In genomic region chr13:6891458-6892076, GRCm38 (mm10) we compare ENCODE assay signal across 22 mouse cellular contexts.
DNase-seq lines count a peak whose midpoint lies in the region; ATAC-seq and TF ChIP-seq lines count a peak whose summit lies in the region.
"Had no signal": no experiment of that assay in that cellular context is flagged by ENCODE, and none has a peak within 500 bp of the region (broad histone marks: within the 10 kb centered on the region; RNA-seq: fewer than 3 reads in every experiment).

No protein-coding gene starts in this region.

- H3K27ac ChIP-seq in intestine, embryonic 15.5 days = no peak overlapping the region
- H3K27ac ChIP-seq in intestine, postnatal 0 days (ENCODE audit: low read depth, low read length) = no peak overlapping the region
- H3K27ac ChIP-seq in MEL (ENCODE audit: control insufficient read depth, low read depth, low read length) = peak overlapping the region; percentile 19; the same call in 1 of the 2 replicates
- H3K27ac ChIP-seq: embryonic facial prominence, embryonic 12.5 days; heart, embryonic 13.5 days; liver, embryonic 12.5 days; lung, embryonic 15.5 days; stomach, embryonic 15.5 days had no signal

- H3K9ac ChIP-seq in intestine, embryonic 15.5 days = no peak overlapping the region
- no peak overlapping the region for H3K9ac ChIP-seq in intestine, postnatal 0 days (ENCODE audit: low read depth, low read length)
- H3K9ac ChIP-seq in MEL (ENCODE audit: control insufficient read depth, low read depth, low read length, poor library complexity, severe bottlenecking) = no peak overlapping the region
- H3K9ac ChIP-seq: embryonic facial prominence, embryonic 12.5 days; forebrain, postnatal 0 days; heart, embryonic 13.5 days; liver, embryonic 12.5 days; lung, embryonic 15.5 days; stomach, embryonic 15.5 days had no signal

- no peak for TF ChIP-seq POLR2A in MEL (IDR thresholded peaks at IDR 0.05; ENCODE audit: control insufficient read depth in 1 of 2, insufficient read depth in 1 of 2, low read depth in 1 of 2, low read length in 2 of 2, poor library complexity in 1 of 2)

- intact Hi-C loops in gastrocnemius, postnatal 14 days (cut with DNase I; ENCODE audit: low total_unique reads) = no loop called here
- intact Hi-C loops in heart, postnatal 10 days (cut with DNase I) = no loop called here

- H3K9me3 ChIP-seq in intestine, embryonic 15.5 days = no peaks in the 10 kb centered on the region
- H3K9me3 ChIP-seq in intestine, postnatal 0 days (ENCODE audit: control insufficient read depth) = no peaks in the 10 kb centered on the region
- no peaks in the 10 kb centered on the region for H3K9me3 ChIP-seq in MEL (replicated peaks; ENCODE audit: insufficient read depth, low read length)
- H3K9me3 ChIP-seq: embryonic facial prominence, embryonic 12.5 days; heart, embryonic 13.5 days; liver, embryonic 12.5 days; lung, embryonic 15.5 days; stomach, embryonic 15.5 days had no signal

- ATAC-seq in intestine, embryonic 15.5 days = peak; percentile 45; the same call in 1 of the 2 replicates
- ATAC-seq in intestine, postnatal 0 days = no peak
- ATAC-seq in megakaryocyte-erythroid progenitor cell, adult 5-6 weeks (replicated peaks; ENCODE audit: low FRiP score, low TSS enrichment, poor library complexity, severe bottlenecking) = peak; percentile 86
- no peak for ATAC-seq in inflammation-experienced regulatory T-cells, adult 6 months
- ATAC-seq: activated CD4-positive, CD25-positive, alpha-beta regulatory T cell, adult 4 months; forebrain, postnatal 0 days; liver, embryonic 12.5 days had no signal

- H3K4me2 ChIP-seq in intestine, embryonic 15.5 days (replicated peaks) = no peak overlapping the region
- no peak overlapping the region for H3K4me2 ChIP-seq in intestine, postnatal 0 days (replicated peaks; ENCODE audit: low read depth)
- H3K4me2 ChIP-seq: embryonic facial prominence, embryonic 12.5 days; heart, embryonic 13.5 days; liver, embryonic 12.5 days; lung, embryonic 15.5 days; stomach, embryonic 15.5 days had no signal

- no peaks in the 10 kb centered on the region for H3K27me3 ChIP-seq in intestine, embryonic 15.5 days (replicated peaks)
- no peaks in the 10 kb centered on the region for H3K27me3 ChIP-seq in intestine, postnatal 0 days (replicated peaks; ENCODE audit: control insufficient read depth, insufficient read depth, low read length)
- no peaks in the 10 kb centered on the region for H3K27me3 ChIP-seq in MEL (ENCODE audit: control insufficient read depth in 1 of 2, insufficient read depth in 2 of 2, low read length in 2 of 2)
- H3K27me3 ChIP-seq: embryonic facial prominence, embryonic 12.5 days; heart, embryonic 13.5 days; liver, embryonic 12.5 days; lung, embryonic 15.5 days; stomach, embryonic 15.5 days had no signal

- WGBS in intestine, embryonic 15.5 days = 47% methylated on average over 5 of the region's 5 CpGs
- WGBS in intestine, postnatal 0 days = 39% methylated on average over 5 of the region's 5 CpGs

- peak; percentile 19 for DNase-seq in MEL (ENCODE audit: low read depth, low spot score)
- peak; percentile 71 for DNase-seq in embryo, embryonic 10 days (ENCODE audit: low spot score)
- DNase-seq in gastrocnemius, postnatal 14 days = no peak
- no peak for DNase-seq in heart, postnatal 10 days
- DNase-seq: adrenal gland, postnatal 36 days; B cell, adult 2 months; cerebellum, adult 9-11 months; forebrain, postnatal 0 days; heart, adult 11 months; kidney, adult 8-10 months; spleen, adult 18-20 months; thymus, postnatal 14 days had no signal

- no peak for TF ChIP-seq EP300 in MEL (IDR thresholded peaks at IDR 0.05; ENCODE audit: low read depth in 1 of 2, low read length in 2 of 2)

- no peak overlapping the region for H3K4me3 ChIP-seq in intestine, embryonic 15.5 days (replicated peaks)
- no peak overlapping the region for H3K4me3 ChIP-seq in intestine, postnatal 0 days (ENCODE audit: low read depth, low read length)
- H3K4me3 ChIP-seq in MEL (ENCODE audit: control insufficient read depth in 1 of 2, insufficient read depth in 1 of 2, low read depth in 2 of 2, low read length in 2 of 2) = no peak overlapping the region
- H3K4me3 ChIP-seq: embryonic facial prominence, embryonic 12.5 days; heart, embryonic 13.5 days; liver, embryonic 12.5 days; lung, embryonic 15.5 days; stomach, embryonic 15.5 days had no signal

- no peak for TF ChIP-seq CTCF in intestine, postnatal 0 days (IDR thresholded peaks at IDR 0.05; ENCODE audit: low read depth)
- no peak for TF ChIP-seq CTCF in MEL (IDR thresholded peaks at IDR 0.05 in 2 of 3, conservative IDR thresholded peaks at IDR 0.05 in 1 of 3; ENCODE audit: control insufficient read depth in 1 of 3, insufficient read depth in 1 of 3, low read depth in 2 of 3, low read length in 3 of 3, poor library complexity in 1 of 3, severe bottlenecking in 1 of 3)

- TF ChIP-seq RAD21 in MEL (IDR thresholded peaks at IDR 0.05; ENCODE audit: low read depth, low read length) = no peak

- no peaks in the 10 kb centered on the region for H3K4me1 ChIP-seq in intestine, embryonic 15.5 days (replicated peaks)
- H3K4me1 ChIP-seq in intestine, postnatal 0 days (replicated peaks; ENCODE audit: control insufficient read depth, insufficient read depth, low read length) = no peaks in the 10 kb centered on the region
- H3K4me1 ChIP-seq in MEL (ENCODE audit: control insufficient read depth in 1 of 2, insufficient read depth in 2 of 2, low read length in 2 of 2) = peaks cover 2 to 7% of the 10 kb centered on the region in 2 experiments; a peak in 2 of 4 replicates
- H3K4me1 ChIP-seq: embryonic facial prominence, embryonic 12.5 days; heart, embryonic 13.5 days; liver, embryonic 12.5 days; lung, embryonic 15.5 days; stomach, embryonic 15.5 days had no signal

- no peaks in the 10 kb centered on the region for H3K36me3 ChIP-seq in intestine, embryonic 15.5 days
- no peaks in the 10 kb centered on the region for H3K36me3 ChIP-seq in intestine, postnatal 0 days (ENCODE audit: control insufficient read depth, insufficient read depth)
- H3K36me3 ChIP-seq in MEL (ENCODE audit: control insufficient read depth in 1 of 2, insufficient read depth in 2 of 2, low read length in 2 of 2) = peaks cover 0 to 18% of the 10 kb centered on the region in 2 experiments; a peak in 2 of 4 replicates
- H3K36me3 ChIP-seq: embryonic facial prominence, embryonic 12.5 days; heart, embryonic 13.5 days; liver, embryonic 12.5 days; lung, embryonic 15.5 days; stomach, embryonic 15.5 days had no signal

- no peaks in the 10 kb centered on the region for H3K79me2 ChIP-seq in MEL (ENCODE audit: control insufficient read depth, insufficient read depth, low read length, poor library complexity)

TF ChIP-seq in MEL, 35 proteins besides CTCF, POLR2A, EP300 and RAD21:
- TF ChIP-seq ZMIZ1 (IDR thresholded peaks at IDR 0.05; ENCODE audit: low read depth, low read length) (no peak), TAL1 (IDR thresholded peaks at IDR 0.05; ENCODE audit: low read length) (peak; percentile 35), ZC3H11A (IDR thresholded peaks at IDR 0.05; ENCODE audit: low read depth, low read length) (no peak), KAT2A (conservative IDR thresholded peaks at IDR 0.05; ENCODE audit: low read depth, low read length) (no peak), TCF12 (IDR thresholded peaks at IDR 0.05; ENCODE audit: low read depth, low read length) (peak; percentile 9; the same call in 1 of the 2 replicates)

Comparison
In these comparisons a context has a peak if more than half of its experiments do, and no peak if none do; other contexts are left out.
1. ATAC-seq: peak in intestine, embryonic 15.5 days (single experiment) and megakaryocyte-erythroid progenitor cell, adult 5-6 weeks (single experiment); none in intestine, postnatal 0 days (single experiment) and inflammation-experienced regulatory T-cells, adult 6 months (single experiment).
2. DNase-seq: peak in MEL (single experiment) and embryo, embryonic 10 days (single experiment); none in gastrocnemius, postnatal 14 days (single experiment) and heart, postnatal 10 days (0 of 2).